Mouse (Mus musculus) cortical plate, adult 2 months (tissue): ENCODE measurements at regions not wholly inside any gene's neighbourhood (a gene's known extent, or its start where the extent isn't known, plus 50 kb on each side); places are given as distances from the start of the nearest gene placed in this dataset.

Experiments used
- CTCF ChIP-seq: fragments of 200-500 bp; IDR thresholded peaks from 2 replicates; pipeline ENCODE4 v1.5.1; 2011; ENCODE audit warnings: mild to moderate bottlenecking, control low read depth, low read length; ENCODE audit not compliant: insufficient read depth; ENCODE audit errors: extremely low read depth
- POLR2A ChIP-seq: fragments of 200-500 bp; IDR thresholded peaks from 2 replicates; pipeline ENCODE4 v1.6.1; 2011; ENCODE audit warnings: mild to moderate bottlenecking, low read length, control low read depth; ENCODE audit not compliant: insufficient read depth; ENCODE audit errors: extremely low read depth

- TF ChIP-seq CTCF, result no peak
- no peak for TF ChIP-seq POLR2A
Measured at GRCm38 (mm10) chr11:39596479-39596878, 1098.5 kb downstream of the Mat2b start.
